Mouse (Mus musculus): ENCODE data around the gene Filip1l.

DNA sequence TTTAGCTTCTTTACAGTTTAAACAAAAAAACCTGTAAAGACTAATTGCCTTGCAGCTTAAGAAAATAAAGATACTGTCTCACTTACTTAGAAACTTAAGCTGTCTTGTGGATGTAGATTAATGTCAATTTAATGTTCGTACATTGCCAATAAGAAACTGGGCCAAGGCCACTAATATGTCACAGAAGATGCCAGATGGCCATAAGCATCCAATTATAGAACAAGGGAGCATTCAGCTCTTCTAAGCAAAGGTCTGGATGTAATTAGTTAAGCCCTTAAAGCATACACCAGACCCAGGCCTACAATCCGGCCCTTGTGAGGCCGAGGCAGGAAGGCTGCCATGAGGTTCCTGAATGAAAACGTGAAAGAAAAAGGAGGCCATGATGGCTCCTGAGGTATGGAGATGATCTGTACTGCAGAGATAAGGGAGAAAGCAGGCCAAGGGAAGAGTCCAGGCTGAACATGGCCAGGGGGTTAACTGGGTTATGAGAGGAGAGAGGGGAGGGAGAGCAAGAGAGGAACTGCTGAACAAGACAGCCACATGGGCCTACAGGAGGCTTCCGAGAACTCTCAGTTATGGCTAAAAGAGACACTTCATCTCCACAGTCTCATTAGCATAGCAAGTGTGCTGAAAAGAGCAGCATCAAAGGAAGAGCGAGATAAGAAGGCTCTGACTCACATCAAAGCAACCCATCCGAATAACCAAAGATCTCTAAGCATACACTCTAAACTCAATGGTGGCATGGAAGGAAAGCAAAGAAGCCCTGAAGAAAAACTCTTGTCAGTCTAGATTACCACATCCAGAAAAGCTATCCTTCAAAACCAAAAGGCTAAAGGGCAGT is 33.4 kb upstream of the Filip1l start:
- no peak for TF ChIP-seq POLR2A (IDR thresholded peaks at IDR 0.05; ENCODE audit: low read depth, low read length)
- TF ChIP-seq CTCF (IDR thresholded peaks at IDR 0.05; ENCODE audit: extremely low read depth, insufficient read length, insufficient replicate concordance, low read depth, low read length): no peak
